Mouse (Mus musculus) Muller cell, postnatal 12 days (primary cell): ENCODE data around the gene Ralbp1.

Source experiments
- DNase-seq: peaks from one replicate; pipeline ENCODE4 v3.0.0-alpha.2; 2015; ENCODE audit errors: inconsistent ontology term

Gene Ralbp1

DNA sequence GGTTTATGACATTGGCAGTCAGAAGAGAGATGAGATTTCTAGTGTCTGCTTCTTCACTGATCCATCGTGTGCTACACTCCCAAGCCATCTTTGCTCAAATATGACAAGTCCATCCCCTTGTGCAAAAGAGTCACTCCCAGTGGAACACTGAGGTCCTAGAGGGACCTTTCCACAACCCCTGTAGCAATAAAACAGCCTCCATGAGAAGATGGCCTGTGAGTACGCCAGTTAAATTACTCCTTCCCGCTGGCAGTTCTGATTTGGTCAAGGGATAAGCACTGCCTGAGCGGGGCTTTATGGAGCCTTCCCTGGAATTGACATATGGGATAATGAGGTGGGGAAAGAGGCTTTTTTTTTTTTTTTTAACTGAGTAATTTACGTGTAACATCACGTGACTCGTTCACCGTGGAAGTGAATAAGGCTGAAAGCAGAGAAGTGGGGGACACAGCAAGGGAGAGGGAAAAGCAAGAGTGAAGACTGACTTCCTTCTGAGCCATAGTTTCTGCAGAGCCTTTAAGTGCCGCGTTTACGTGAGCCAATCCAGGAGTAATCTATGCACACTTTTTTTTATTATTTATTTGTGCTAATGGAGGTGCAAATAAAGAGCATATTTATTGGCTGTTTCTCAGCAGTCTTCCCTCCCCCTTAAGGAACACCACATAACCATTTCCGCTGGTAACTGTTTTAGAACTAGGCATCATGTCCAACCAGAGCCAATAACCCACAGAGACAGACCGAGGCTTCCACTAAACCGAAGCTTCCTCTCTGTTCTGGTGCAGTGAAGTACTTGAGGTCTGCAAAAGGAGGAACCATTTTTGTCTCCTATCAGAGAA, at the start of gene Ralbp1:
Gene Ralbp1, minus strand, starts transcription at position 102 of the 833 bp plus-strand sequence.
- DNase-seq, result no peak

DNA sequence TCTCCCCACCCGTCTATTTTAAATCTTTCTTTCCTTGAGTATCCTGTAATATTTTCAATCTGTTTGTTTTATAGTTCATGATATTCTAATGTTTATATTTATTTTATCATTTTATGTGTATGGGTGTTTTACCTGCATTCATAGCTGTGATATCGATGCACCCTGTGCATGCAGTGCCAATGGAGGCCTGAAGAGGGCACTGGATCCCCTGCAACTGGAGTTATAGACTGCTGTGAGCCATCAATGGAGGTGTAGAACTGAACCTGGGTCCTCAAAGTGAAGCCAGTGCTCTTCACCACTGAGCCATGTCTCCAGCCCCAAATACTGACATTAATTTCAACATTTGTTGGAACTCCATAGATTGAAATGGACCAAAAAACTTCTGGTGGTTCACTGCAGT, 48.1 kb upstream of the Ralbp1 start:
- no peak for DNase-seq

DNA sequence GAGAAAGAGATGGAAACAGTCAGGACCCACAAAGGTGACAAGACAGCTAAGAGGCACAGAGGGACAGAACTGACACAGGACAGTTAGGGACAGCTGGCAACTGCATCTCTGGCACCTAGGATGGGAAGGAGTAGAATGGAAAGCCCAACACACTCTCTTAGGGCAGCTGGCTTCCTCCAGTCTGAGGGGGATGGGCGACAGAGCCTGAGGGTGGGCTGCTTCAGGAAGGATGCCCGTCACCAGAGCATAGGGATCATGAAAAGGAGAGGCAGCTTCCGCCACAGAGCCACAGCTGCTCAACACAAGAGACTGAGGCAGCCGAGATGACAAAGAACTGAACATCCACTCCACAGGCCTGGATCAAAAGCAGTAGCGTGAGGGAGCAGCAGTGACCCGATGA, 45.9 kb upstream of the Ralbp1 start:
- no peak for DNase-seq

DNA sequence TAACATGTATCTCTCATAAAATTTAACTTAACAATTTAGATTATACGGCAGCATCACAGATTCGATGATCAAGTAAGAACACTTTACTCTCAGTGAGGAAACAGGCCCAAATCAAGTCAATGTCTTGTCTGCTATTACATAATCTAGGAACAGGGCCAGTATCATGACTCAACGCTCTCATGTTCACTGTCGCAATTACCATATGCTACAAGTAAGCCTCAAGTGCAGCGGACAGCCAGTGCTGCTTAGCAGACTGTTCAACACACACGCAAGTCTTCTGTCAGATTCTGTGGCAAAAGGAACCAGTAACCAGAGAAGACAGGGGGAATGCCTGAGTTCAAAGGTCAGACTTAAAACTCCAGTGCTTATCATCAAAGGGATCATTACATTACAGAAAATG, 45.4 kb upstream of the Ralbp1 start:
- DNase-seq, result peak; percentile 84

DNA sequence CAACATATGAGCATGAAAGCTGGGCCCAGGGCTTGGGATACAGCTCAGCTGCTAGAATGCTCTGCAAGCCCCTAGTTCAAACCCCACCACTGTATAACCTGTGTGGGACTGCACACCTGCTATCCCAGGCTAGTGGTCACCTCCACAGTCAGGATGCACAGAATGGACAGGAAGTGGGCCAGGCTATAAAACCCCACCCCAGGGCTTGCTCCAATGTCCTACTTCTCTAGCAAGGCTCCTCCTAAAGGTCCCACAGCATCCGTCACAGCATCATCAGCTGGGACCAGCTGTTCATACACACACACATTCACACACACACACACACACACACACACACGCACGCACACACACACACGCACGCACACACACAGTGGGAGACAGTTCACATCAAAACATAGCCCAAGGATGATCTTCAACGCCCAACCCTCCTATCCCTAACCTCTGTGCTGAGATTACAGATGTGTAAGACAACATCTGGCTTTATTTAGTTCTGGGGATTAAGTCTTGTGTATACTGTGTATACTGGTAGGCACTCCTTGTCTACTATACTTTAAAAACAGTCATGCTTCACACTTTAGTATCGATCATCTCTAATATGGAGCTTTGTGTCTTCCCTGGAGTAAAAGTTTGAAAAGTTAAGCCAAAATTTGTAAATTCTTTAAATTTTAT, 44.7 kb upstream of the Ralbp1 start:
- DNase-seq, result no peak

DNA sequence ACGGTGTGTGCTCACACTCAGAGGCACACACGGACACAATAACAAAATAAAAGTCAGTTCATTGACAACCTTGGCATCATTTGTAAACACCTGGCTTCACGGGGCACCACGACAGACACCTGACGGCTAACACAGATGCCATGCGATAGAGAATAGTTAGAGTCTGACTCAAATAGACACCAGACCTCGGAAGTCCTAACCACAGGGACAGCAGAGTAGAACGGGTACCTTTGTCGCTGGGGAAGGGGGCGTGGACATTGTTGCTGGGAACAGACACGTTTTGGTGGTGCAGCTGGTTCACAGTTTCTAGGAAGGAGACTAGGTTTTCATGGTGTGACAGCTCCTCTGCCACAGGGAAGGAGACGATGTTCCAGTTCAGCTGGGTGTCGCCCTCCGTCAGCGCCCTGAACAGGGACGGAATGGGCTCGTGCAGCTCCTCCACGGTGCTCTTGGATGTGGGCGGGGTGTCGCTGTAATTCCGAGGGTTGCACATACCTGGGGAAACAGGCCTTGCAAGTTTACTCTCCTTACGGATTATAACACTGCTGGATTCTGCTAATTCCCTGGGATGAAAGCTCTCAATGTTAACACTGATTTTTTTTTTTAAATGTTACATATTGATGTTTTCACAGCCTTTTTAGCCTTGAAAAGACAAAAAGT, 43.9 kb upstream of the Ralbp1 start:
- DNase-seq, result no peak

DNA sequence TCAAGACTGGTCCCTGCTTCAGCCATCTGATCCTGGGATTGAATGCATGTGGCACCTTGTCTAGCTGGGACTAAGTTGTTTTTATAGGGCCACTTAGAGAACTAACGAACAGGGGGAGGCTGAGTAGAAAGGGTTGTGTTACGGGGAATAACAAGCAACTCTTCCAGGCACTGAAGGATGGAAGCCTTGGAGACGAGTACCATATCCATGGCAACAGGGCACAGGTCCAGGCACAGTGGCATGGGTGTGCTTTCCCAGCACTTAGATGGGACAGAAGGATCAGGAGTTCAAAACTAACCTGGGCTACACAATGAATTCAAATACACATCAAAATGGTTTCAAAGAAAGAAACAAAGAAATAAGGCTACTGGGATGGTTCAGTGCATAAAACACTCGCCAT, 41.5 kb upstream of the Ralbp1 start:
- no peak for DNase-seq

DNA sequence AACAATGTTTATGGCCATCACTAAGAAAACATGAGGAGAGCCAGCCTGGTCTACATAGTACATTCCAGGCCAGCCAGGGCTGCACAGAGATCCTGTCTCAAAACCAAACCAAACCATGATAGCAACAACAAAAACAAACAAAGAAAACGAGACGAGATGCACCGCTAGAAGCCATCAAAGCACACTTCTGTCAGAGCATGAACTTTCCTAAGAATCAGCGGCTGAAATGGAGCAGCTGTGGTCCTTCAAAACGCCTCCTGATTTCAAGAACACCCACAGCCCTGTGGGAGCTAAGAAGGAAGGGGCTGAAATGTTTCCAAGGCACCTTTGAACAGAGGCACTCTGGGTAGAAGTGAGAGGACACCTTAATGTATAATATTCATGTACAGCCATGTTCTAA, 38.6 kb upstream of the Ralbp1 start:
- no peak for DNase-seq

DNA sequence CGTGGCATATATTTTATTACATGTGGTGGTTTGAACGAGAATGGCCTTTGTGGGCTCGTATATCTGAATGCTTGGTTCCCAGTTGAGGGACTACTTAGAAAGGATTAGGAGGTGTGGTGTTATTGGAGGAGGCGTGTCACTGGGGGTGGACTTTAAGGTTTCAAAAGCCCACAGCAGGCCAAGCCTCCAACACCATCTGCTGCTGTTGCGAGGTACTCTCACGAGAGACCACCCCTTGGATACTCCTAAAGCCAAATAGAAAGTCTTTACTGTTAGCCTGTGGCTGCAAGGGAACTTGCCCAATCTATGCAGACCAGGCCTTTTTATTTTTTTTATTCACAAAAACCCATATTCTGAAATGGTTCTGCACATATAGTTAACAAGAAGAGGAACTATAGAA, 36.4 kb upstream of the Ralbp1 start:
- no peak for DNase-seq

DNA sequence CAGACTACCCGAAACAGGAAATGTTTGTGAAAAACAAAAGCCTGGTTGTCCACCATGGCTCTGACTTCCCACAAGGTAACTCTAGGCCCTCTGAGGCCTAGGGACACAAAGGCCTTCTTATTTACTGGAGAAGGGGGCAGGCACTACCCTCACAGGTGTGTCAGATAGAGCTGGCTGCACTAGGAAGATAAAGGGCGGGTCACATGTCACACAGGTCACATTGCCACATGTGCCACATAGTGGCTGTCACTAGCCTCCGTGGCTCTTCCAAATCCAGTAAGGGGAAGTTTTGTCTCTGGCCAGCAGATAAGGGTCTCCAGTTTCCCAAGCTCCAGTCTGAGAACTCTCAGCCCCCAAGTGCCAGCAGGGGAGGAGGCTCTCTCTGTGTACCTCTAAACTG, 33.6 kb upstream of the Ralbp1 start:
- DNase-seq, result no peak

DNA sequence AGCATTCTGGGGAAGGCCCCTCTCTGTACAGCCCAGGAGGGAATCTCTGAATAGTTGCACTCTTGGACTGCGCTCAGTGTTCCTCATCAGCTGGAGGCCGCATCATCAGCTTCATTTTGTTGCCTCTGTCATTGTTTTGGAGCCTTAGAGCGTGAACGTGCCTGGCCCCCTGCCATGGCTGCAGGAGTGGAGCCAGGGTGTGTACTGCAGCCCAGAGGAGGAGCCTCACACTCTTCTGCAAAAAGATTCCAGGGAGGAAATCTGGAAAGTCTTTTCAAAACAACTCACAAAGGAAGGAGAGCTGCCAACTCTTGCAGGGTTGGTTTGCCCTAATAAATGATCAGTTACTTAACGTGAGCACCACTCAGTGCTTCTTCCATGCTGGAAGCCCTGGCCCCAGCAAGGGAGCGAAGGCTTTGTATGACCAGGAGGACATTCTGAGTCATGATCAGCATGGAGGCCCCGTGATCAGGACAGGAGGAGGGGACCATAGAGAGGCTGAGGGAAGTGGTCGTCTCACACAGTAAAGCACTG, 30.6 kb upstream of the Ralbp1 start:
- DNase-seq, result peak; percentile 99

DNA sequence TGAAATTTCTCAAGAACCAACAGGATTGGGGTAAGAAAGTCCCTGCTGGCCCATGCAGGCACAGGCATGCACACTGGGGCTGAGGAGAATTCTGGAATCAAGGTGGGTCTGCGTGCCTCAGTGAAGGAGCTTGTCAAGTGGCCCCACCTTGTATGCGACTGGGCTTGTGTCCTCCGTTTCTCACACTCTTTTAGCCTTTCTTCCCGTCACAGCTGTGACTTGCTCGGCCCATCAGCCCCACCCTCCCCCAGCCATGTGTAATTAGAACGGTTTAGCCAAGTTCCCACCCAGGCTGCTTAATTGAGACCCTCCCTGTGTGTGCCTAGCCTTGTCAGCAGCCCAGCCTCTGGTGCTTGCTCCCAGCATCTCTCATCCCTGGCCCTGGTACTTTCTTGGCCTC, 28.5 kb upstream of the Ralbp1 start:
- no peak for DNase-seq

DNA sequence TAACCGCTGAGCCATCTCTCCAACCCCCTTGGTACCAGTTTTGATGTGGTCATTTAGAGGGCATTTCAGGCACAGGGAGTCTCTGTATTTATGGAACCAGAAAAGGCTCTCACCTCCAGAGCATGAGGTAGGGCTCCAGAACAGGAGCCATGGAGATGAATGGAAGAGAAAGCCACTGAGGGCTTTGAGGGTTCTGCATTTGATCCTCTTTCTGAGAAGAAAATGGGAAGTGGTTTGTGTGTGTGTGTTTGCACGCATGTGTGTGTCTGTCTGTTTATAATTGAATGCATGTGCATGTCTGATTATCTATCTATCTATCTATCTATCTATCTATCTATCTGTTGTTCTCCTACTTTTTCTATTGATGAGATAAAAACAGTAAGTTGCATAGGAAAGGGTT, 26.6 kb upstream of the Ralbp1 start:
- DNase-seq, result no peak

DNA sequence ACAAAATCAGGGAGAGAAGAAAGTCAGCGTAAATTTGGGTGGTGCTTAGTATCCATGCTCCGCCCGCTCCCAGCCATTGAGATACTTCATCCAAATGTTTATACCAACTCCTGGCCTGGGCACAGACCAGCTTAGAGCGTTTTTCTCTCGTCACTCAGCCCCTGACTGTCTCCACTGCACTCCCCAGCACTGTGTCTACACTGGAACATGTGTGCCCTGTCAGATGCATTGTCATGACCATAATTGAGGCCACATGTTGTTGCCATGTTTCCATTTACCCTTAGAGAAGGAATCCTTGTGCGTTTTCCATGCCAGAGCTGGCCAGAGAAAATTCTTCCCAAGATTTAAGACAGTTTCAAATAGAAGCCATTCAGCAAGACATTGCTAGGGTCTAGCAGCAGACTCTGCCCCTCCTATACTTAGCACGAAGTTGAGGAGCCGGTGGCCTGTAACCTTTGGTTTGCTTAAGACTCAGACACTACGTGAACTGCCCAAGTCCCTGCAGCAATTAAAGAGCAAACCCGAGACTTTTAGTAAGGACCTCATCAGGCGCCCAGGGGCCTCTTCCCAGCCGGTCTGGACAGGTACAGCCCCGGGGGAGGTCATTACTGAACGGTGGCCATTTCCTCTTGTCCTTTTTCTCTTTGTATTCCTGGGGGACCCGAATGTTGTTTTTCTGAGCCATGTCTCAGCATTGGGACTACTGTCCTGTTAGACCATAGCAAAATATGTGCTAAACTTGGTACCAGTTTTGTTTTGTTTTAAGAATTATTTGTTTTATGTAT, 25.9 kb upstream of the Ralbp1 start:
- no peak for DNase-seq

DNA sequence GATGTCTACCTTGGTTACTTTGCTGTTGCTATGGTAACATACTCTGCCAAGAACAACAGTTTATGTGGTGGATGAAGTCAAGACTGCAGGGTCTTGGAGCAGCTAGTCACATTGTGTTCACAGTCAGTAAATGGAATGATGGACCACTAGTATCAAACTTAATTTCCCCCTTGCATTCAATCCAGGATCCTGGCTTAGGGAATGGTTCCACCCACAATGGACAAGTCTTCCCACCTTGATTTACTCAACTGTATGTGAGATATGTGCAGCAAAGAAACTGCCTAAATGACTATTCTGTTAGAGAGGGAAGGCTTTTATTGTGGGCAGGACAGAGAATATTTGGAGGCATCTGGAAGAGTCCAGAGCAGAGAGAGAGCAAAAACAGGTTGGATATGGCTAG, 22.7 kb upstream of the Ralbp1 start:
- DNase-seq, result no peak

DNA sequence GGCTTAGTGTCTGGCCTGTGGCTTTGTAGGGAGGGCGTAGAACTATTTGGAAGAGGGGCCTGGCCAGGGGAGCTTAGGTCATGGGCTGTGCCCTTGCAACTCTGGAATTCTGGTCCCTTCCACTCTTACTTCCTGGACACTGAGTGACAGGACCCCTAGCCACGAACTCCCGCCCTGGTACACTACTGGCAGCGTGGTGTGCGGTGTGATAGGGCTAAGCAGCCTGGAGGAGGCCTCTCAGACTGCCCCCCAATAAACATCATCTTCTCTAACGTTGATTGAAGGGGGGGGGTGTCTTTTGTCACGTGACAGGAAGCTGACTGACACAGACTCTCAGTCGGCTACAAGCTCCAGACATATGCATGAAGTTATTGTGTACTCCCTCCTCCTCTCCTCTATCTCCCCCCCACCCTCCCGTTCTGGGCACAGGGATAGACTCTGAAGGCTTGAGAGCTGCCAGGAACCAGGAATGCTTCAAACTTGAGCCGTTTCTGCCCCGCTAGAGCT, 21.4 kb upstream of the Ralbp1 start:
- DNase-seq, result peak; percentile 34

DNA sequence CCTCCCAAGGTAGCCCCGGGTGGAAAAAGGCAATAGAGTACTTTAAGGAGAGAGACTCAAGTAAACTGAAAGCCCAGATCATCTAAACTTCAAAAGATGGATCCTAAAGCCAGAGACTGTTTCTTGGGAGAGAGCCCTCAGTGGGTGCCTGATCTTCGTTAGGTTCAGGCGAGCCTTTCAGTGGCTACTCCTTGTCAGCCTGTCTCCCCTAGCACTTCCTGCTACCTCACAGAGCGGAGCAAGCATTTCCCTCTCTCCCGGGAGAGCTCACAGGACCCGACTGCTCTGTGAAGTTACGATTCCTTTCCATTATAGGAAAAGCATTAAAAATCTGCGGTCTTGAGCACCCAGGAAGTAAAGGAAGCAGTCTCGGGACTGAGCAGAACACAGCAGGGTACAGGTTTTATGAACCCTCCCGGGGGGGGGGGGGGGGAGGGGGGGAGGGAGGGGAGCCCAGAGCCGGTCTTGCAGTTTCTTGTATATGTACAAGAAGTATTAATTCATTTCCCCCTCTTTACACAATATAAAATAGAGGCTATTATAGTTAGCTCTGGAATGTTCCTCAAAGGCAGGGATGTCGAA, 20.8 kb upstream of the Ralbp1 start:
- DNase-seq, result no peak

DNA sequence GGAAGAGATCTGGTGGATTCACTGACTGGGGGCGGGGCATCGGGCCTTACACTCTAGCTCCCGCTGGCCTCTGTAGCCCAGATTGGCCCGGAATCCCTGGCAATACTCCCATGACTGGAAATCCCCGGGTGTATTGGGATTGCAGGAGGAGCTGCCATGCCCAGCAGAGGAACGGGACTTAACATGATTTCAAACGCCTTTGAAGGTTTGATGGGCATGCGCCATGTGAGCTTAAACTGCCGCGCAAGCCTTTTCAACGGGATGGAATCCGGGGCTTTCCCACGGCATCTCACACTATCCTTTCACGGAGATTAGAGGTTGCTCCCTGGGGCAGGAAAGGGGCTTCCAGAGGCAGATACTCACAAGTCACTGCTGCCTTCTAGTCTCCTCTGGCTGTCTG, 19.6 kb upstream of the Ralbp1 start:
- no peak for DNase-seq

DNA sequence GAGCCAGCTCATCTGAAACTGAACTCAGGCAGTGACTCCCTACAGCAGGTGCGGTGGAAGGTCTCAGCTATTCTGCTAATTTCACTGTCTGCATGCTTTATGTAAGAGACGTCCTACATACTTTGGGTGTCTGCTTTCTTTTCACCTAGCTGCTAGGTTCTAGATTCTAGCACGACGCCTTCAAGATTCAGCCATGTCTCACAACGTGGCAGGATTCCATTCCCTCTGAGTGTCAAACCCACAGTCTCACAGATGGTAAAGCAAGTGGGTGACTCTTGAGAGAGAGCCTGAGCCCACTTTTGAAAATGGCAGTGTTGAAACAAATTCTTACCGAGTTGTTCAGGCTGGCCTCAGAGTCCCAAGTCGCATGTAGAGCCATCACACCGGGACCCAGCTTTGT, 18.2 kb upstream of the Ralbp1 start:
- DNase-seq, result no peak

DNA sequence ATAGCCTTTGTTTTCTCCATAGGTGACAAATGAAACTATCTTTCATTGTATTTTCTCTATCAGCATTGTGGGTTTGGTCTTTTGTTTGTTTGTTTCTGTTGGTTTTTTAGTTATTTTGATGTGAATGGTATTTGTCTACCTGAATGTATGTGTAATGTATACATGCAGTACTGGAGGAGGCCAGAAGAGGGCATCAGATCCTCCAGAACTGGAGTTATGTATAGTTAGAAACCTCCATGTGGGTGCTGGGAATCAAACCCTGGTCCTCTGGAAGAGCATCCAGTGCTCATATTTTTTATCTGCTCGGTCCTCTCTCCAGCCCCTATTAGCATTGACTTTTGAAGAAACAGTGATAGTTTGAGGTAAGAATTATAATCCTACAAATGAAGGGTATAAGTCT, 17.4 kb upstream of the Ralbp1 start:
- DNase-seq, result no peak

DNA sequence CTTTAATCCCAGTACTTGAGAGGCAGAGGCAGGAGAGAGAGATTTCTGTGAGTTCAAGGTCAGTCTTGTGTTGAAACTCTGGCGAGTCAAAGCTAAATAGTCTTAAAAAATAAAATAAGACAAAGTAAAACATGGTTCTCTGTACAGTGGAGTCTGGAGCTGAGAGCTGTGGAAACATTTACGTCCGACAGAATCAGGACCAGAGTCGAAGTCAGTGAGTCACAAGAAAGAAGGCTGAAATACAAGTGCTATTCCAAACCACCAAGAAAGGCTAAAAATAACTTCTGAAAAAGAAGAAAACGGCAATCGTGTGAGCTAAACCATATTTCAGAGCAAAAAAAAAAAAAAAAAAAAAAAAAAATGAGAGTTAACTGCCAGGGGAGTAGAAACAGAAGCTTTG, 16.7 kb upstream of the Ralbp1 start:
- no peak for DNase-seq
